Mouse (Mus musculus): ENCODE data around the gene Ect2. TPM values are rescaled to one million over a fixed set of nuclear protein-coding genes. Genes with fewer than 3 reads are reported as not detected.

Ect2 gene
- polyA plus RNA-seq, 1 experiment from 2014 or later, result 37.9 TPM

DNA sequence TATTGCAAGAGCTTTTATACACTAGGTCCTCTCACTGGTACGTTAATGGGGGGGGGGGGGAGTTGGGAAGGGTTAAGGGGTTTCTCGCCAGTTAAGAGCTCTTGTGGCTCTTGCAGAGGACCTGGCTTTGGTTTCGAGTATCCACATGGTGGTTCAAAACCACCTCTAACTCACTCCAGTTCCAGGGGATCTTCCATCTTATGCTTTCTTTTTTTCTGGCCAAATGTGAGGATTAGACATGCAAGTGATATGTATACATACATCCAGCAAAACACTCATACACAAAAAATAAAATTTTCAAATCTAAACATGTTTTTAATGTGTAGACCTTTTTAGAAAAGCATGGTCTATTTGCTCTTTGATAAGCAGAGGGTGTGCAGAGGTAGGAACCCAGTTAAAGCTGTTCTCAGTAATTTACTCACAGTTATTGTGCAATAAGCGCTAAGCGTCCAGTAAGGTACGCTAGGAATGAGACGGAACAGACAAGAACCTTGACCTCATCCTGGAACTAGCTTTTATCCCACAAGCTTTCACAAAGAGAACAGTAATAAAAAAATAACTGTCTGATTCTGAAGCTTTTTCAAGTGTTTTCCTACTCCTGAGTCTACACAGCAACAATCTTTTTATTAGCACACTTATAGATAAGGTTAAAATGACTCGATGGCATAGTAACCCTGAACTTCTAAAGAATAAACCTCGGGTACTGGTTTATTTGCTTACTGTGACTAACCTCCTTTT, 2.3 kb upstream of the Ect2 start:
- Histone ChIP-seq H3K27ac (replicated peaks) (peak overlapping the region; percentile 57), H3K4me1 (replicated peaks) (peaks cover 35% of the 10 kb centered on the region), H3K4me2 (no peak overlapping the region), H3K9ac (no peak overlapping the region), H3K36me3 (replicated peaks) (no peaks in the 10 kb centered on the region), H3K4me3 (replicated peaks) (no peak overlapping the region), H3K9me3 (replicated peaks) (no peaks in the 10 kb centered on the region), H3K27me3 (no peaks in the 10 kb centered on the region)
- no peak for ATAC-seq (ENCODE audit: insufficient read depth)
- 59% methylated on average over 9 of the region's 9 CpGs for WGBS (ENCODE audit: insufficient replicate concordance)

DNA sequence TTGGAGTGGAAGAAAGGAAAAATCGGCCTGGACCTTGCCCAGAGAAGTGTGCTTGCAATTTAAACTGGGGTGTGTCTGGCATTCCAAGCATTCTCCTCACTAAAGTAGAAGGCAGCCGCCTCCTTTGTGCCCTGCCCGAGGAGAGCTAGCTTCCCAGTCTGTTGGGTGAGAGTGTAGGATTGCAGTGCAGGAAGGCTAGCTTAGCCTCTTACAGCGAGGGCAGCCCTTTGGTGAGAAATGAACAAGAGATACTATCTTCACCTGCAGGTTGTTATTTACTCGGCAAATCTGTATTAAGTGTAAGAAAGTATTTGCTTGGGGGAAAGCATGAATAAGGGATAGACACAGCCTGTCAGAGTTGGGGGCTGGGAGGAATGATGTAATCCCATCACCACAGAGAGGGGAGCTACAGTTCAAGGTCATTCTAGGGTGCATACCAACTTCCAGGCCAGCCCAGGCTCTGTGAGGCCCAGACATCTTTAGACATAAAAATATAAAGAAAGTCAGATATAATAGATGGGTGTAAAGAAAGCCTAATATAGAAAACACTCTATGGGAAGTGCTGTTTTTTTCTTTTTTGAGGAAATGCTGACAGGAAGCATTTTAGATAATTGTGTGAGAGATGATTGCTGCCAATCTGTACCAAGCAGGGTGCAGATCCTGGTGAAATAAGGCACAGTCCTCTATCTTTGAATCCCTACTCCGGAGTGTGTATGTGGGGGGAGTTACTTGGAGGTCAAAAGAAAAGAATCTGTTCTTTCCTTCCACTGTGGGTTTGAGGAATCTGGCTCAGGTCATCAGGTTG, 1.6 kb upstream of the Ect2 start:
- WGBS (ENCODE audit: insufficient replicate concordance), result 40% methylated on average over 6 of the region's 6 CpGs
- Histone ChIP-seq H3K9ac (no peak overlapping the region), H3K4me1 (replicated peaks) (peaks cover 42% of the 10 kb centered on the region), H3K27ac (replicated peaks) (peak overlapping the region; percentile 77), H3K9me3 (replicated peaks) (no peaks in the 10 kb centered on the region), H3K4me3 (replicated peaks) (no peak overlapping the region), H3K36me3 (replicated peaks) (peaks cover 5% of the 10 kb centered on the region), H3K27me3 (no peaks in the 10 kb centered on the region), H3K4me2 (no peak overlapping the region)
- no peak for ATAC-seq (ENCODE audit: insufficient read depth)

DNA sequence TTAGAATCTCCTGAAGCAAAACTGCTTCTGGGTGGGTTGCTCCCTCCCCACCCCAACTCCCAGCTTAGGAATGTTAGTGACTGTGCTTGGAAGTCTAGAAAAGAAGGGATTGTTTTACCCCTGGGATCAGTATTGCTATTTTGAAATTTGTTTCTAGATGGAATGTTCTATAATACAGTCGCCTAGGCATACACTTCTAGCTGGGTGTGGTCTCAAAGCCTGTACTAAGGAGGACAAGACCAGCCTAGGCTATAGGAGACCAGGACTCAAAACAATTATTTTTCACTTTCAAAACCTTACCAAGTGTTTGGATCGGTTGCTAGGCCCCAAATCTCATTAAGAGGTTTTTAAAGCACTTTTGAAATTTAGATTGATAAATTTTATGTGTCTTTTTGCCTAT, 602 bp upstream of the Ect2 start:
- Histone ChIP-seq H3K27ac (replicated peaks) (peak overlapping the region; percentile 77), H3K27me3 (no peaks in the 10 kb centered on the region), H3K4me1 (replicated peaks) (peaks cover 45% of the 10 kb centered on the region), H3K36me3 (replicated peaks) (peaks cover 15% of the 10 kb centered on the region), H3K9ac (peak overlapping the region; percentile 37; the same call in 1 of the 2 replicates), H3K9me3 (replicated peaks) (no peaks in the 10 kb centered on the region), H3K4me3 (replicated peaks) (peak overlapping the region; percentile 98), H3K4me2 (peak overlapping the region; percentile 65)
- 57% methylated on average over 2 of the region's 2 CpGs for WGBS (ENCODE audit: insufficient replicate concordance)
- peak; percentile 63 for ATAC-seq (ENCODE audit: insufficient read depth)

DNA sequence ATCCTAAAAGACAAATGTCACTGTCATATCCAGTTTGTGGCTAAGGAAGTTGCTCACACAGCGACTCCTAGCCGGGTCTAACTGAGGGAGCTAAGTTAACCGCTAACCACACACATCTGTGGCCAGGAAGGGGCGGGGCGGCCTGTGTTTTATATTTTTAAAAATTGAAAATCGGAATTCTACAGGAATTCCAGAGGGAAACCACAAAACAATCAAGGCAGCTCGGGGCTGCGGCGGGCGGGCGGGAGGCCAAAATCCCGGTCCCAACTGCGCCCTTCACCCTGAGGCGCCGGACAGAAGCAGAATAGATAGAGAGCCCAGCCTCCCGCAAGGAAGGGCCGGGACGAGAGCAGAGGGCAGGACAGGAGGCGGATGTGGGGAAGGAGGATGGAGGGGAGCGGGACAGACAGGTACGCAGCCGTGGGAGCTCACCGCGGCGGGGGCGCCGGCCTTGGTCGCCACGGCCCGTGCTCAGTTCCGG, 447 bp downstream of the Ect2 start:
- Histone ChIP-seq H3K27me3 (no peaks in the 10 kb centered on the region), H3K9me3 (replicated peaks) (no peaks in the 10 kb centered on the region), H3K4me3 (replicated peaks) (peak overlapping the region; percentile 98), H3K36me3 (replicated peaks) (peaks cover 24% of the 10 kb centered on the region), H3K27ac (replicated peaks) (peak overlapping the region; percentile 94), H3K4me1 (replicated peaks) (peaks cover 45% of the 10 kb centered on the region), H3K9ac (peak overlapping the region; percentile 94), H3K4me2 (peak overlapping the region; percentile 68)
- peak; percentile 35 for ATAC-seq (ENCODE audit: insufficient read depth)
- WGBS (ENCODE audit: insufficient replicate concordance), result 0% methylated on average over 30 of the region's 31 CpGs

DNA sequence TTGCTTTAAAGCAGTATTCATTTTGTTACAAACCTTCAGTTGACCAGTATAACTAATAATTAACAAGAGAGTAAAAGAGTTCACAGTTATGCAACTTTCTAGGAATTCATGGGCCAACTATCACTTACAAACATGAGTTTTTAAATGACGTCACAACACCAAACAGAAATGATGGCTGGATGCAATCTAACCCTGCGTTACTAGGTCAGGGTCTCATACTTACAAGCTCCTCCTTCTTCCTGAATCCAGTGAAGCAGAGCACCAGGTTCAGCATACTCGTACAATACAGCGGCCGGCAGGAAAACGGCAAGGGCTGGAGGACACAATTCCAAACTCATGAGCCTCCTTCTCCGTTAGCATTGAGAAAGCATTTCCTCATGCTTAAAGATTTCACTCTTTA, 7.9 kb downstream of the Ect2 start:
- H3K9ac ChIP-seq, result no peak overlapping the region
- H3K4me2 ChIP-seq, result no peak overlapping the region
- ATAC-seq (ENCODE audit: insufficient read depth), result peak; percentile 81
- H3K9me3 ChIP-seq (replicated peaks), result no peaks in the 10 kb centered on the region
- peaks cover 7% of the 10 kb centered on the region; the same call in 1 of the 2 replicates for H3K4me1 ChIP-seq (replicated peaks)
- H3K4me3 ChIP-seq (replicated peaks), result no peak overlapping the region
- H3K27me3 ChIP-seq, result no peaks in the 10 kb centered on the region
- H3K27ac ChIP-seq (replicated peaks), result peak overlapping the region; percentile 41; the same call in 1 of the 2 replicates
- WGBS (ENCODE audit: insufficient replicate concordance), result 76% methylated on average over 7 of the region's 7 CpGs
- peaks cover 87% of the 10 kb centered on the region for H3K36me3 ChIP-seq (replicated peaks)

DNA sequence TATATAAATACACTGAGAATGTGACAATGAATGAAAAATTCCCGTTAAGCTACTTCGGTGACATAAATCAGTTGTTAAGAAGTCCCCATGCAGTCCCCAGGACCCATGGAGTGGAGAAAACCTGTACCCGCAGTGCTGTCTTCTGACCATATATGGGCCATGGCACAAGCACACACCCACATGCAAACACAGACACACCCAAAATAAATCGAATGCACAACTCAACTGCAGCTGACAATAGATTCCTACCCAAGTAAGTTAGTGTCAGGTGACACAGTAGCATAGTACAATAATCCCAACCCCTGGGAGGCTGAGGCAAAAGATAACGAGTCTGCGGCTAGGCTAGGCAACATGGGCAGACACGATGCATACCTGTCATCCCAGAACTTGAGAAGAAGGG, 10.1 kb downstream of the Ect2 start:
- Histone ChIP-seq H3K4me3 (replicated peaks) (no peak overlapping the region), H3K4me1 (replicated peaks) (no peaks in the 10 kb centered on the region; the same call in 1 of the 2 replicates), H3K27ac (replicated peaks) (no peak overlapping the region), H3K9ac (no peak overlapping the region), H3K36me3 (replicated peaks) (peaks cover 87% of the 10 kb centered on the region), H3K9me3 (replicated peaks) (no peaks in the 10 kb centered on the region), H3K4me2 (no peak overlapping the region), H3K27me3 (no peaks in the 10 kb centered on the region)
- ATAC-seq (ENCODE audit: insufficient read depth), result no peak
- 76% methylated on average over 7 of the region's 7 CpGs for WGBS (ENCODE audit: insufficient replicate concordance)

DNA sequence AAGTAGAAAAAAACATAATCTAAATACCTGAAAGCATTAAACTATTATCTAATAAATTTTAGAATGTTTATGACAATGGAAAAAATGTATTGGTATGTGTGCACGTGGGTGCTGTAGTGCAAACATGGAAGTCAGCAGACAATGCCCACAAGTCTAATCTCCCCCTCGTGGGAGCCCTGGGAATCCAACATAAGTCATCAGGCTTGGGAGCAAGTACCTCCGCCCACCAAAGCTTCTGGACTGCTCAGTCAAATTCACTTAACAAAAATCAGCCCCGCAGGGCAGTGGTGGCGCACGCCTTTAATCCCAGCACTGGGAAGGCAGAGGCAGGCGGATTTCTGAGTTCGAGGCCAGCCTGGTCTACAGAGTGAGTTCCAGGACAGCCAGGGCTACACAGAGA, 13.6 kb downstream of the Ect2 start:
- 90% methylated on average over 8 of the region's 8 CpGs for WGBS (ENCODE audit: insufficient replicate concordance)
- Histone ChIP-seq H3K9ac (no peak overlapping the region), H3K27ac (replicated peaks) (no peak overlapping the region), H3K4me2 (no peak overlapping the region), H3K4me3 (replicated peaks) (no peak overlapping the region), H3K9me3 (replicated peaks) (no peaks in the 10 kb centered on the region), H3K4me1 (replicated peaks) (no peaks in the 10 kb centered on the region; the same call in 1 of the 2 replicates), H3K27me3 (no peaks in the 10 kb centered on the region), H3K36me3 (replicated peaks) (peaks cover 92% of the 10 kb centered on the region)
- ATAC-seq (ENCODE audit: insufficient read depth), result no peak

DNA sequence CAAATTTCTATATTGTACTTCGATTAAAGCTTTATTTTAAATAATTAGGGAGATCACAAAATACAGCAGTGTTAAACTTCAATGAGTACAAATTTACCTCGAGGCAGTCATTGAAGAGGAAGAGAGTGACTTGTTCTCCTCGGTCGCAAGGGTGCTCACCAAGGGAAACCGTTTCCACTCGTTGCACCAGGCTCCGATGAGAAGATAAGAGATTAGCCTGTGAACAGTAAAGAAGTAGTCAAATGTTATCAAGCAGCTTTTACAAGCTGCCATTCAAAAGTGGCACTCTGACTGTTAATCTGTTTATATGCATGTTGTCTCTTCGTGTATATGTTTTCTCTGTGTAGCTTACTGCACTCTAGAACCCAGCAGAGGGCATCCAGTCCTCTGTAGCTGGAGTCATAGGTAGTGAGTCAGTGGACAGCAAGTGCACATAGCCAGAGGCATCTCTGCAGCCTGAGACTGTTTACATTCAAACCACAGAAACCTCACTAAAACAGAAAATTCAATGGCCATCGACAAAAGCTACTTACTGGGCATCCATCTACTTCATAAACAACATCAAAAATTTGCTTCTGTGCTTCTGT, 31.7 kb downstream of the Ect2 start:
- Histone ChIP-seq H3K4me2 (no peak overlapping the region), H3K27me3 (no peaks in the 10 kb centered on the region), H3K4me1 (replicated peaks) (no peaks in the 10 kb centered on the region), H3K27ac (replicated peaks) (no peak overlapping the region), H3K36me3 (replicated peaks) (peaks cover 85% of the 10 kb centered on the region), H3K9me3 (replicated peaks) (no peaks in the 10 kb centered on the region), H3K9ac (no peak overlapping the region), H3K4me3 (replicated peaks) (no peak overlapping the region)
- ATAC-seq (ENCODE audit: insufficient read depth), result no peak
- WGBS (ENCODE audit: insufficient replicate concordance), result 28% methylated on average over 9 of the region's 9 CpGs

DNA sequence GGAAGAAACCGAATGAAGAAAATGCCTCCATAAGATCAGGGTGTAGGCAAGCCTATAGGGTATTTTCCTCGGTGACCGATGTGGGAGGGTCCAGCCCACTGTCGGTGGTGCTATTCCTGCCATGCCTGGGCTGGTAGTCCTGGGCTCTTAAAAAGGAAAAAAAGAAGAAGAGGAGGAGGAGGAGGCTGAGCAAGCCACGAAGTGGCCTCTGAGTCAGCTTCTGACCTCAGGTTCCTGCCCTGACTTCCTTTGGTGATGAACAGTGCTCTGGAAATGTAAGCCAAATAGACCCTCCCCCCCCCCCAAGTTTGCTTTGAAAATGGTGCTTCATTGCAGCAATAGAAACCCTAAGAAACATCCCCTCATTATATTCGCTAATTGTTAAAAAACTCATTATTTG, 32.7 kb downstream of the Ect2 start:
- H3K9ac ChIP-seq, result no peak overlapping the region
- H3K4me2 ChIP-seq, result no peak overlapping the region
- H3K4me3 ChIP-seq (replicated peaks), result no peak overlapping the region
- no peaks in the 10 kb centered on the region for H3K27me3 ChIP-seq
- H3K9me3 ChIP-seq (replicated peaks), result no peaks in the 10 kb centered on the region
- peaks cover 85% of the 10 kb centered on the region for H3K36me3 ChIP-seq (replicated peaks)
- no peak for ATAC-seq (ENCODE audit: insufficient read depth)
- WGBS (ENCODE audit: insufficient replicate concordance), result 67% methylated on average over 6 of the region's 6 CpGs
- no peak overlapping the region for H3K27ac ChIP-seq (replicated peaks)
- no peaks in the 10 kb centered on the region for H3K4me1 ChIP-seq (replicated peaks)

DNA sequence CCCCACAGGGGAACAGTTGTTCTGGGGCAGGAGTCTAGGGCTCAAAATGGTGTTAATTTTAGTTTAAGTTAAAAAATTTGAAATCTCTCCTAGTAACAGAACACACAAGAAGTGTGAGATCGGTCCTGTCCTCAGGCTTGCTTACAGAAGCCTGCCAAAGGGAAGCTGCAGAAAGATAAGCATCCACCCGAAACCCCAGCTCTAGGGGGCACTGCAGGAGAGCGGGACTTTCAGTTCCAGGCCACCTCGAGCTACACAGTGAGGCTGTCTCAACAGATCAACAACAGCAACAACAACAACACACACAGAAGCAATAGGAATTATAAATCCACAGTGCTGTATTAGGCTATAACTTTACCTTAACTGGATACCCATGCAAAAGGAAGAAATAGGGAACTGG, 35.5 kb downstream of the Ect2 start:
- Histone ChIP-seq H3K36me3 (replicated peaks) (peaks cover 81% of the 10 kb centered on the region), H3K9me3 (replicated peaks) (no peaks in the 10 kb centered on the region), H3K4me2 (no peak overlapping the region), H3K27me3 (no peaks in the 10 kb centered on the region), H3K27ac (replicated peaks) (no peak overlapping the region), H3K4me1 (replicated peaks) (no peaks in the 10 kb centered on the region), H3K9ac (no peak overlapping the region), H3K4me3 (replicated peaks) (no peak overlapping the region)
- 52% methylated on average over 4 of the region's 4 CpGs for WGBS (ENCODE audit: insufficient replicate concordance)
- ATAC-seq (ENCODE audit: insufficient read depth), result no peak

DNA sequence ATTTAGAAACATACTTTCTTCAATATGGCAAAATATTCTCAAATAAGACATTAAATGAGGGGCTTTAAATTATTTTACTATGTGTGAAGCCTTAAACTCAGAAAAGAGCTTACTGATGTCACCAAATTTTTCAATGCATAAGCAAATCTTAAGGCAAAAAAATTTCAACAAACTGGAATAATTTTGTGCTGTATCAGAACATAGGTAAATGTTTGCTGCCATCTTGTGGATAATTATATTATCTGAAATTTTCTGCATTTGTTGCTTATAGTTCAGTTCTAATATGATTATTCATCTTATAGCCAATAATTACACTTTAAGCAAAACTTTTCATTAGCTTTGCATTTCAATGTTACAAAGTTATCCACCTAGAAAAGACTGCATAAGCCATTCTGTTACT, 42.8 kb downstream of the Ect2 start:
- Histone ChIP-seq H3K4me2 (no peak overlapping the region), H3K9ac (no peak overlapping the region), H3K36me3 (replicated peaks) (peaks cover 78% of the 10 kb centered on the region), H3K27me3 (no peaks in the 10 kb centered on the region), H3K4me3 (replicated peaks) (no peak overlapping the region), H3K4me1 (replicated peaks) (no peaks in the 10 kb centered on the region), H3K9me3 (replicated peaks) (no peaks in the 10 kb centered on the region), H3K27ac (replicated peaks) (no peak overlapping the region)
- no peak for ATAC-seq (ENCODE audit: insufficient read depth)

Measured in liver, embryonic 15.5 days (tissue).